Mouse (Mus musculus): Measurements from ENCODE around the gene B3gnt3. TPM values are rescaled to one million over a fixed set of nuclear protein-coding genes. Genes with fewer than 3 reads are reported as not detected.
"Not testable (repeated sequence)": the region's sequence is repeated elsewhere in the genome, so short reads cannot be mapped to it uniquely, and the experiment has no call there.

B3gnt3 gene
- total RNA-seq, 1 experiment from 2014 or later = not detected

DNA sequence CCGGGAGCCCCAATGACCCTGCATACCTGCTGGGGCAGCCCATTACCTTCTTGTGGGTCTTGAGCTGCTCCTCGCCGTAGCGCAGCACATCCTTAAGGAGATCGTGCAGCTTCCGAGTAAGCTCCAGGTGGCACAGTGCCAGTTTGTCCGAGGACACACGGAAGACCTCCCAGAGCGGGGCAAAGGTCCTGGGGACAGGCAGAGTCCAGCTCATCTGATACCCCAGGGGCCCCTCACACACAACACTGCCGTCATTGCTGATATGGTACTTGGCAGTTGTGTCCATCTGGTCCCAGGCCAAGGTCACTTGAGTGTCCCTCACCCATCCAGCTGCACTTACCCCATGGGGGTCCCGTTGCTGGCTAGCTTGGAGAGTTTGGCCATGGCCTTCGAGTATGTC lies 15.5 kb upstream of the B3gnt3 start:
- ATAC-seq (replicated peaks; ENCODE audit: insufficient number of reproducible peaks, low FRiP score, low TSS enrichment, poor library complexity, severe bottlenecking) = no peak

DNA sequence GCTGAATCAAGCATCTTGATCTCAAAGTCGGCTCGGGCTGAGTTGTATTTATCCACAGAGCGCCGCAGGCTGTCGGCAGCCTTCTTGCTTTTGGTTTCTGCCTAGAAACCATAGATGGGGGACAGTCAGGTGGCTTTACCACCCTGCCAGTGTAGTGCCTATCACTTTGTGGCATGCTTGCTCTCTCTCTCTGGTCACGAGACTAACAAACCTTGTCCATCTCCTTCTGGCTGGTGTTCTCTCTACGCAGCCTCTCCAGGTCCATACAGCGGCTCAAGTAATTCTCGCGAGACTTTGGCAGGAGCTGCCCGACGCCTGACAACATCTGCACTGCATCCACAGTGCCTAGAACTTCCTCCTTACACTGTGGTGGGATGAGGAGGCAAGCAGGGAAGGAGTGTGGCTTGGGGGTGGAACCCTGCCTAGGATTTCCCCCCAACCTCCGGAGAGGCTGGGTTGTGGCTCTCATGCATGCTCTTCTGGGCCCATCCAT lies 15.0 kb upstream of the B3gnt3 start:
- ATAC-seq (replicated peaks; ENCODE audit: insufficient number of reproducible peaks, low FRiP score, low TSS enrichment, poor library complexity, severe bottlenecking) = no peak

DNA sequence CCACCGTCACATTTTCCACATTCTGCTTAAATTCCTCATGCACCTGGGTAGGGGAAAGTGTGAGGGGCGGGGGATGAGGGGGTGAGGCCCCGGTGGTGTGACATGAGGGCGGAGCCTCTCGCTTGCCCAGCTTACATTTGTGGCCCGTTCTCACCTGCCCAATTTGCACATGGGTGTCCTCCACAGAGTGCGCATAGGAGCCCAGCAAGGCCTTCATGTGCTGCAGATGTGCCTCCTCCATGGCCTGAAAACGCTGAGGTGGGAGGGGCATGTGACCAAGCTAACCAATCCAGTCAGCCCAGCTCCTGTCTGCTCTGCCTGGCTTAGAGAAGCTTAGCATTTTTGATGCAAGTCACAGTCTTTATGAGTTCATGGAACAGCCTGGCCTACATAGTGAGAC lies 13.9 kb upstream of the B3gnt3 start:
- no peak for ATAC-seq (replicated peaks; ENCODE audit: insufficient number of reproducible peaks, low FRiP score, low TSS enrichment, poor library complexity, severe bottlenecking)

DNA sequence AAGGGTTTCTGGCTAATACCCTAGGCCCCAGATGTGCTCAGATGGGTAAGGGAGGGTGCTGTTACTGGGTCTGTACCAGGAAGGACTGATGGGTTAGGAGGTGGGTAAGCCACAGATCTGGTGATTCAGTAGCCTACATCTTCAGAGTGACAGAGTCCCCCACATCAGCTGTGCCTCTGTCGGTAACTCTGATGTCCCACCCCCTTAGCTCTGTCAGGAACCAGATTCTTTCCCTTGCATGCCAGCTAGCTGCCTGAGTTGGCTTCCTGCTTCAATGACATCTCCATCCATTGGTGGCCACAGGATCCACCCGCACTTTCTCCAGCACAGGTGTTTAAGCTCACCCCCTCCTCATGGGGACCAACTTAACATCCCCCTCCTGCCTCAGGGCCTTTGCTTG lies 10.0 kb upstream of the B3gnt3 start:
- ATAC-seq (replicated peaks; ENCODE audit: insufficient number of reproducible peaks, low FRiP score, low TSS enrichment, poor library complexity, severe bottlenecking) = no peak

DNA sequence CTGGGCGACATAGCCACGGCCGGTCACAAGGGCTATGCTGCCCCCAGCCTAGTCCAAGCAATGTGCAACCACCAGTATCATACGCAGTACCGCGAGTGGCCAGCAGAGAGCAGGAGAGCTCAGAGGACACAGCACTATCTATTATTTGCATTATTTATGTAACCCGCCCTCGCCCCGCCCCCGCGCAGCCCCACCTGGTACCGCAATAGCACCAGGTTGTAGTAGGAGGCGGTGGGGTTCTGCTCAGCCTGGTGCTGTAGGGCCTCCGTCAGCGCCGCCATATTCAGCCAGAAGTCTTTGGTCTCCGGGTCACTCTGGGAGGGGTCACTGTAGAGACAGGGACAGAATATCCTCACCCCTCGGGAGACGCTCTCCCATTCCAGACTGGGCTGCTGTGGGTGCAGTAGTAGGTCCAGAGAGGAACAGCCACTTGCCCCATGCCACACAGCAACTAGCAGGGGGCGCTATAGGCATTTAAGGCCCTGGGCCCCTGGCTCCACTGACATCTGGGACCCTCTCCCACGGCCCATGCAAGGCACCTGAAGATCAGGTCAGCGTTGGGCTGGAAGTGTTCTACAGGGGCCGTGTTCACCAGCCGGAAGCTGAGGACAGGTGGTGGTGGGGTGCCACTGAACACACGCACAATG lies 8.3 kb upstream of the B3gnt3 start:
- ATAC-seq (replicated peaks; ENCODE audit: insufficient number of reproducible peaks, low FRiP score, low TSS enrichment, poor library complexity, severe bottlenecking) = peak; percentile 70

DNA sequence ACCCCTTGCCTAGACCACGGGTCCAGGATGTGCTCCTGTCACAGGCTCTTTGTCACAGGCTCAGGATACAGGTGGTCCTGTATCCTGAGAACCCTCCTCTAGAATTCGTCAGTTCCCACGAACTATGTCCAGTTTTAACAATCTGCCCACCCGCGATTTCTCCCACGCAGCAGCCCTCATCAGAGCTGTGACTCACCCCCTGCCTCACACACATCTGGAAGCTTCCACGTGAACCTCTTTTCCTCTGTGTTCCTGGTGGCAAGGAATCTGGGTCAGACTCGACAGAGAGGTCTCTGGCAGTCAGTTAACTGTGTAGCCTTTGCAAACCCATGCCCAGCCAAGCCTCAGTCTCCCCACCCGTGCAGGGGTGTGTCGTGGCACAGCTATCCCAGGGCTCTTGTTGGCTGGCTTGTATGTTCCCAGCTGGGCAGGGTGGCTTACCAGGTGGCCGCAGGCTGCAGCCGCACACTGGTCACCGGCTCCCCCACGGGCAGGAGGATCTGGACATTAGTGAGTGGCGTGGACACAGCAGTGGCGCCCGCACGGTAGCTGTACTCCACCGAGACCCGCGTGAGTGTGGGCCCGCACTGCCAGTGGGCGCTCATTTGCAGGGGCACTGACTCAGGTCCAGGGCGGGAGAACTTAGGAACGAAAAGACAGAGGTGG lies 7.7 kb upstream of the B3gnt3 start:
- ATAC-seq (replicated peaks; ENCODE audit: insufficient number of reproducible peaks, low FRiP score, low TSS enrichment, poor library complexity, severe bottlenecking) = no peak

DNA sequence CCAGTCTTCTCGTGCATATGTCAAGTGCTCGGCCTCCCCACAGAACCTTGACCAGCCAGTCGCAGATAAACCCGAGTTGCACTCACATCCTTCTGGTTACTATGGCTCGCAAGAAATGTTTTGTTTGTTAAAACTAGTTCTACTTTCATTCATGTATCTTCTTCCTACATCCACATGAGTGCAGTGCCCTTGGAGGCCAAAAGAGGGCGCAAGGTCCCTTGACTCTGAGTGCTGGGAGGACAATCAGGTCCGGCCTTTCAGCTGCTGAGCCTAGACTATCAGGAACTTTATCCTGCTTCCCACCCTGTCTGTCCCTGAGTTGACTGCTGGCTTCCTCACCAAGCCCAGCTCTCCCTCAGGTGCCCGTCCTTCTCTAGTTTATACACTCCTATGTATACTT lies 6.3 kb upstream of the B3gnt3 start:
- ATAC-seq (replicated peaks; ENCODE audit: insufficient number of reproducible peaks, low FRiP score, low TSS enrichment, poor library complexity, severe bottlenecking) = peak; percentile 52; the same call in 1 of the 2 replicates

DNA sequence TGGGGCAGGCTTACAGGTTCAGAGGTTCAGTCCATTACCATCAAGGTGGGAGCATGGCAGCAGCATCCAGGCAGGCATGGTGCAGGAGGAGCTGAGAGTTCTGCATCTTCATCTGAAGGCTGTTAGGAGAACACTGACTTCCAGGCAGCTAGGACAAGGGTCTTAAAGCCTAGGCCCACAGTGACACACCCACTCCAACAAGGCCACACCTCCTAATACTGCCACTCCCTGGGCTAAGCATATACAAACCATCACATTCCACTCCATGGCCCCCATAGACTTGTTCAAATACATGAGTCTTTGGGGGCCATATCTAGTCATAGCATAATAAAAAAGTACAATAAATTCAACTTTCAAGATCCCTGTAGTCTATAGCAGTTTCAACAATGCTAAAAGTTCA lies 1.8 kb upstream of the B3gnt3 start:
- ATAC-seq (replicated peaks; ENCODE audit: insufficient number of reproducible peaks, low FRiP score, low TSS enrichment, poor library complexity, severe bottlenecking) = not testable (repeated sequence)

DNA sequence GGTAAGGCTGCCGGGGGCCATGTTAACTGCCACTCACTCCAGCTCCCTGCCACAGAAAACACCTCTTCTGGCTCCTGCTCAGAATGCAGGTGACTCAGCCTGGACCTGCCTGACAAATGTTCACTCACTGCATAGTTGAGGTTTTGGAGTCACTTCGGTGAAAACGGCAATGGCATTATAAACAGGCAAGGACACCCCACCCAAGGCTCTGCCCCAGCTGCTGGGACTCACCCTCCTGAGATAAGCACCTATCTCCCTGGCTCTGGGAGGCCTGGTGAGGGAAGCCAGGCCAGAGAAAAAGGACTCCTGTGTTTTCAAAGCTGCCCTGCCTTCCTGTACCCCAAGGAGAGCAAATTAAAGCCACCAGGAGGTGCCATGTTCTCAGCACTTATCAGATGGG lies 1.3 kb upstream of the B3gnt3 start:
- no peak for ATAC-seq (replicated peaks; ENCODE audit: insufficient number of reproducible peaks, low FRiP score, low TSS enrichment, poor library complexity, severe bottlenecking)

DNA sequence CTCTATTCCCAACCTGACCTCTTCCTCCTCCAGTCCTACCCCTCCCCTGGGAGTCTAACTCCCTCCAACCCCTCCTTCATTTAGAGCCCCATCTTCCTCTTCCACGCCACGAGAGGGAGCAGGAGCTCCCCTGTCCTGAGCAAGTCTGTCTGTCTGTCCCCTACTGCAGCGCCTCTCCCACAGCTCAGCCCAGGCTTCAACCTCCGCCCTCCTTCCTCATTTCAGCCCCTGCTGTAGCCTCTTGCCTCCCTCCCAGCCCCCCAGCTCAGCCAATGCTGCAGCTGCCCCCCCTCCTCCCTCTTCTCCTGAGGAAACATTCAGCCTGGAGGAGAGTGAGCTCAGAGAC lies 471 bp upstream of the B3gnt3 start:
- ATAC-seq (replicated peaks; ENCODE audit: insufficient number of reproducible peaks, low FRiP score, low TSS enrichment, poor library complexity, severe bottlenecking) = peak; percentile 61

DNA sequence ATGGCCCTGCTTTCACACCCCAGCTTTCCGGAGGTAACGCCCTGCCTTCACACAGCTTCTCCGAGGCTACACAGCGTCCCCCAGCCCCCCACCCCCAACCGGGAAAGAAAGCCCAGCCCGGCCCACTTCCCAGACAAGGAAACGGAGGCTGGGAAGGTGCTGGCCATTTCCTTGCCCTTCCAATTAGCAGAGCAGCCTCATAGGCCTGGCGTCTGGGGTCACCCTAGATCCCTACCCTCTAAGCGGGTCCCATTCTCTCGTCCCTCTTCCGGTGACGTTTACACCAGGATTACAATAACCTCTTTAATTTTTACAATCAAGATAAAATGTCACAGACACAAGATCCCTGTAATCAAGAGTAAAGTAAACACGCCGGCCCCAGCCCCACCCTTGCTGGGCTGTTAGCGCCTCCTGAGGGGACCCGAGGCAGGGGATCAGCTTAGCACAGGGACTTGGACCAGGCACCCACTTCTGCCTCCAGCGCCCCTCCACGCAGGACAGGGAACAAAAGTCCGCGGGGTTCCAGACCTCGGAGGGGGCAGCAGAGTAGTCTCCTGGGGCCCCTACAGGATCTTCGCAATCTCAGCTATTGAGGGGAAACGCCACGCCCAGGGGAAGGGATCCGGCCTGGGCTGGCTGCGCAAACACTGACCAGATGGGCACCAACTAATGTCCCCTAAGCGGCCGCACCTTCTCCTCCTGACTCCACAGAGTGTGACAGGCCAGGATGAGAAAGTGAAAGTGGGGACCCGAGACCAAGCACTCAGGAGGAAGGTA lies 908 bp downstream of the B3gnt3 start:
- no peak for ATAC-seq (replicated peaks; ENCODE audit: insufficient number of reproducible peaks, low FRiP score, low TSS enrichment, poor library complexity, severe bottlenecking)

DNA sequence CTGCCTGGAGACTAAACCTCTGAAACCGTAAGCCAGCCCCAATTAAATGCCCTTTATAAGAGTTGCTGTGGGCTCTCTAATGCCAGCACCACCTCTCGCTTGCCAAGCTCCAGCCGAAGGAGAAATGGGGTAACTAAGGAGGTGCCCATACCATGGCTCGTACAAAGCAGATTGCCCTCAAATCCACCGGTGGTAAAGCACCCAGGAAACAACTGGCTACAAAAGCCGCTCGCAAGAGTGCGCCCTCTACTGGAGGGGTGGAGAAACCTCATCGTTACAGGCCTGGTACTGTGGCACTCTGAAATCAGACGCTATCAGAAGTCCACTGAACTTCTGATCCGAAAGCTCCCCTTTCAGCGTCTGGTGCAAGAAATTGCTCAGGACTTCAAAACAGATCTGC lies 6.1 kb downstream of the B3gnt3 start:
- not testable (repeated sequence) for ATAC-seq (replicated peaks; ENCODE audit: insufficient number of reproducible peaks, low FRiP score, low TSS enrichment, poor library complexity, severe bottlenecking)

DNA sequence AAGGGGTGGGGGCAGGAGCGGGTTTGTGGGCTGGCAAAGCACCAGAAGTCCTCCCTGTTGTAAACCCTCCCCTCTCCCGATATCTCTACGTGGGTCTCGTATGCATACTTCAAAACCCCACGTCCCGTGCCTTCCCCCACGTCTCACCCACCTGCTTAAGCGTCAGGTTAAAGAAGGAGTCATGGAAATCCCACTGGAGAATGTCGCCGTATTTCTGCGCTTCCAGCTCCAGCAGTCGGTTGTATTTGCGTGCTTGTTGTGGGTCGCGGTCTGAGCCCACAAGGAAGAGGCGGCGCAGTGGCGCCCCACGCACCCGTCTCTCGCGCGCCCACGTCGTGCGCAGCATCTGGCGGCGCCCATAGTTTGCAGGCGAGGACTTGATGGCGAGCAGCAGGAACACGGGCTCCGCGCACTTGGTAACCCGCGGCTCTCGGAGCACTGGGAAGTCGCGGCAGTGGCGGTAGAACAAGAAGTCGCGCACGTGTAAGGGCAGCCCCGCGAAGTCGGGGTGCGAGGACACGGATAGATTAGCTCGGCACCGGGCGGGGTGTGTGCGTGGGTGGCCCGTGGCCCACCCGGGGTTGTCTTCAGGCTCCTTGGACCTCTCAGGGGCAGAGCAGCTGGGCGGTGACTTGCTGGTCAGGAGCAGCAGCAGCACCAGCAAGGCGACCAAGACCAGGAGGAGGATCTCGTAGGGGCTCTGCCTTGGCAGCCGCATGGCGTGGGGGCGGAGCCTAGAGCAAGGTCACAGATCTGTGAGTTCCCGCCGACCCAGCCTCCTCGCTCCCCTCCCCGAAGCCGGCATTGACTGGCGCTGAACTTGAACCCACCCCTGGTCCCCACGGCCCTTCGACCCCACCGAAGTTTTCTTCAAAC lies 8.2 kb downstream of the B3gnt3 start:
- no peak for ATAC-seq (replicated peaks; ENCODE audit: insufficient number of reproducible peaks, low FRiP score, low TSS enrichment, poor library complexity, severe bottlenecking)

DNA sequence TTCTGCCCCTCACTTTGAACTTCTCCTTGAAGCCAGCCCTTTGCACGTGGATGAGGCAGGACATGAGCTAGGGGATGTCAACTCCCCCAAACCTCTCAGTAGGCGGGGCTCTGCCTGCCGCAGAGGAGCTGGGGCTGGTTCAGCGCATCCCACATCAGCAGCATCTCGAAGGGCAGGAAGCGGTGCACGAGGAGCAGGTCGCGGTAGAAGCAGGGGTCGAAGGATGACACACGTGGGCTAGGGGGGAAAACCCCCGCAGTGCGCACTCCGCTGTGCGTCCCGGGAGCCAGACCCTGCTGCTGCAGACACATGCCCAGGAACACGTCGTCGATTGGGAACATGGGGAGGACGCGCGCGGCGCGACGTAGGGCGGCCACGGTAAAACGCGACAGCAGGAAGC lies 9.1 kb downstream of the B3gnt3 start:
- 0 out of 2 replicates have a peak, but pooled peaks have one; percentile 4 for ATAC-seq (replicated peaks; ENCODE audit: insufficient number of reproducible peaks, low FRiP score, low TSS enrichment, poor library complexity, severe bottlenecking)

DNA sequence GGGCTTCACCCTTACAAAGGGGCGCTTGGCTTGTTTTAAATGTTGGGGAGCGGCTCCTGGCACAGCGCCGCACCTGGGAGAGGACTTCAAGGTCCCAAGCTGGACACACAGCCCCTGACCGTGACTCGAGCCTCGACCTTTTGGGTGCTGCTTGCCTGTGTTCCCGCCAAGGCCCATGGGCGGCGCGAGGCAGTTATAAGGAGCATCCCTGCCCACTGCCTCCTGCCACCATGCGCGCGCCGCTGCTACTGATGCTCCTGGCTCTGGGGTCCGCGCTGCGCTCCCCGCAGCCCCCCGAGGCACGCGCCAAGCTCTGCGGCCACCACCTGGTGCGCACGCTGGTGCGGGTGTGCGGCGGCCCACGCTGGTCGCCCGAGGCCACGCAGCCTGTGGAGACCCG lies 12.6 kb downstream of the B3gnt3 start, which contains the start of gene Insl3:
Insl3 (plus strand) TSS at position 187 of the 400 bp plus-strand sequence.
- ATAC-seq (replicated peaks; ENCODE audit: insufficient number of reproducible peaks, low FRiP score, low TSS enrichment, poor library complexity, severe bottlenecking) = no peak

DNA sequence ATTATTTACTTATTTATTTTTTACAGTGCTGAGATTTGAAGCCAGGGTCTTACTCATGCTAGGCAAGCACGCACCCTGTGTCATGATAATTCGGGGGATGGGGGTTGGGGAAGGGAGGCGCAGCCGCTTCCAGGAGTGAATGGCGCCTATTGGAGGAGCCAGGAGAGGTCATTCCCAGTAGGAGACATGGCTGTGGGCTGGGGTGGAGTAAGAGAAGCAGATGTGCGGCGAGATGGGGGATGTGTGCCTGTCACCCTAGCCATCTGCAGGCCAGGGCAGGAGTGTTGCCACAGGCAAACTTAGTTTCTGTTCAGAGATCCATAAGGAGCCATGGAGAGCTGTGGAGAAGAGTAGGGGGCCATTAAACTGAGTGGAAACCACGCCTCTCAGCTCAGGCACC lies 14.0 kb downstream of the B3gnt3 start:
- ATAC-seq (replicated peaks; ENCODE audit: insufficient number of reproducible peaks, low FRiP score, low TSS enrichment, poor library complexity, severe bottlenecking) = no peak

DNA sequence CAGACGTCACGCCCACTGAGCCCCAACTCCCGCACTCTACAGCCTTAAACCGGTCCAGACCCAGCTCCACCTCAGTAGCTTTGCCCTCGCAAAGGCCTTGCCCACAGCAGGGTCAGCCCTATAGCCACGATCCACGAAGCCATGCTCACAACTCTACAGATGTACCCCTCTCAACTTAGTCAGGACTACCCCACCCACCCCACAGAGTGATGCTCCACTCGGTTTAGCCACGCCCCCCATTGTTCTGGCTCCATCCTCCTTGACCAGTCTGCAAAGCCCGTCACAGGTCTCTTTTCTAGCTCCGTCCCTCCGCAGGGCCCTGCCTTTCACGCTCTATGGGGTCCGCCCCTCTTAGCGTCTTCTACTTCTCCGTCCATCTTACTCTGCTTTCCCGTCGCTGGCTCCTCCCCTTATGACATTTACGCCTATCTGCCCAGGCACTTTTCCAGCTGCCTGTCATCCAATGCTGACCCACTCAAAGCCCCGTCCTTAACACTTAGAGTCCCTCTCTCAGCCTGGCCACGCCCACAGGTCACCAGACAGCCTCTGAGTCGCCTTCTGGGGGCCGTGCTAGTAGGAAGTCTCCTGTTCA lies 15.3 kb downstream of the B3gnt3 start:
- ATAC-seq (replicated peaks; ENCODE audit: insufficient number of reproducible peaks, low FRiP score, low TSS enrichment, poor library complexity, severe bottlenecking) = no peak

DNA sequence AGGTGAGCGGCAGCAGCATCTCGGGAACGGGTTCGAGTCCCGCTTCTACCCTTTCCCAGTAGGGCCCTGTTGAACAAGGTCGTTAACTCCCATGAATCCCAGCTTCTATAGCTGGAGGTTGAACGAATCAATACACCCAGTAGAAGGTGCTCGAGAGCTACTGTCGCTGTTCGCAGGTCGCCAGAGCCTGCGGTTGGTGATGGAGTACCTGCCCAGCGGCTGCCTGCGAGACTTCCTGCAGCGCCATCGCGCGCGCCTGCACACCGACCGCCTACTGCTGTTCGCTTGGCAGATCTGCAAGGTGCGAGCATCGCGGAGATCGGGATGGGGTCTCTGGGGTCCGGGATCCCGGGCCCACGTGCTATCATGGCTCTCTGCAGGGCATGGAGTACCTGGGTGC lies 16.0 kb downstream of the B3gnt3 start:
- ATAC-seq (replicated peaks; ENCODE audit: insufficient number of reproducible peaks, low FRiP score, low TSS enrichment, poor library complexity, severe bottlenecking) = no peak

All from monocyte, adult 5-6 weeks (primary cell).